Mouse (Mus musculus): ENCODE measurements around the gene Olfr522. TPM values are rescaled to one million over a fixed set of nuclear protein-coding genes. Genes with fewer than 3 reads are reported as not detected.

Gene Olfr522
- polyA plus RNA-seq, 2 experiments from 2014 or later, result not detected

DNA sequence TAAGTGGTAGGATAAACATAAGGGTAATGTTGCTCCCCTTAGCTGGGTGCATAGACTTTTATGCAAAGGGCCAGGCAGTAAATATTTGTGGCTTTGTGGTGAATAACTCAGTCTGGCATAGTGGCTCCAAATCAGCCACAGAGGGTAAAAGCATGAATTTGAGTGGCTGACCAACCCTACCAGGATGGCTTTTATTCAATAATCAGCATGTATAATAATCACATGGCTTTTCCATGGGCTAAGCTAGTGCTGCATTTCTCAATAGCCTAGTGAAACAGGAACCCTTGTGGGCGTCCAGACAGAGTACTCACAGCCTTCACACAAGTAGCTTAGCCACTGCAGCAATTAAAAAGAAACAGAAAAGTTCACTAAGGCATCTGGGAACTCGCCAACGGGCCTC is 52.6 kb downstream of the Olfr522 start:
- ATAC-seq, result no peak

Other genes starting within 250 kb of the Olfr522 start
- 1 to 10 TPM in 1 of 2 experiments, under 1 TPM in 1; 0.90 to 2.2 TPM for gene Utf1, start 221.0 kb downstream of the Olfr522 start, polyA plus RNA-seq (2017; shearing (Covaris generic))
- 1 to 10 TPM in 1 of 2 experiments, not detected in 1; 1.2 TPM for gene 6430531B16Rik, start 186.0 kb downstream of the Olfr522 start, polyA plus RNA-seq (2017; shearing (Covaris generic))
- gene Adam8, start 172.2 kb downstream of the Olfr522 start, polyA plus RNA-seq (2017; shearing (Covaris generic)), result 1 to 10 TPM; 9.6 to 9.9 TPM
- 10 to 100 TPM; 26.7 to 26.8 TPM for gene Zfp511, start 128.4 kb downstream of the Olfr522 start, polyA plus RNA-seq (2017; shearing (Covaris generic))
- gene Tubgcp2, start 128.1 kb downstream of the Olfr522 start, polyA plus RNA-seq (2017; shearing (Covaris generic)), result 10 to 100 TPM; 22.2 to 23.0 TPM
- gene Msx3, start 115.7 kb downstream of the Olfr522 start, polyA plus RNA-seq (2017; shearing (Covaris generic)), result not detected
- not detected for gene Caly, start 82.2 kb downstream of the Olfr522 start, polyA plus RNA-seq (2017; shearing (Covaris generic))
- gene Prap1, start 71.4 kb downstream of the Olfr522 start, polyA plus RNA-seq (2017; shearing (Covaris generic)), result not detected
- 10 to 100 TPM in 1 of 2 experiments, 1 to 10 TPM in 1; 9.9 to 11.0 TPM for gene Fuom, start 62.3 kb downstream of the Olfr522 start, polyA plus RNA-seq (2017; shearing (Covaris generic))
- gene Paox, start 49.0 kb downstream of the Olfr522 start, polyA plus RNA-seq (2017; shearing (Covaris generic)), result 1 to 10 TPM; 3.8 to 4.7 TPM
- gene Echs1, start 48.3 kb downstream of the Olfr522 start, polyA plus RNA-seq (2017; shearing (Covaris generic)), result 10 to 100 TPM; 73.1 to 79.4 TPM
- gene Mtg1, start 27.2 kb downstream of the Olfr522 start, polyA plus RNA-seq (2017; shearing (Covaris generic)), result 10 to 100 TPM; 27.7 to 34.1 TPM
- not detected for gene Sprn, start 9.9 kb downstream of the Olfr522 start, polyA plus RNA-seq (2017; shearing (Covaris generic))
- gene Olfr523, start 8.5 kb upstream of the Olfr522 start, polyA plus RNA-seq (2017; shearing (Covaris generic)), result not detected
- gene Olfr524, start 41.2 kb upstream of the Olfr522 start, polyA plus RNA-seq (2017; shearing (Covaris generic)), result under 1 TPM in 1 of 2 experiments, not detected in 1; 0.17 TPM
- gene Cd163l1, start 53.5 kb upstream of the Olfr522 start, polyA plus RNA-seq (2017; shearing (Covaris generic)), result under 1 TPM in 1 of 2 experiments, not detected in 1; 0.15 TPM
- 1 to 10 TPM in 1 of 2 experiments, under 1 TPM in 1; 0.82 to 2.5 TPM for gene 5830411N06Rik, start 82.5 kb upstream of the Olfr522 start, polyA plus RNA-seq (2017; shearing (Covaris generic))
- gene Olfr525, start 156.1 kb upstream of the Olfr522 start, polyA plus RNA-seq (2017; shearing (Covaris generic)), result under 1 TPM; 0.09 to 0.28 TPM
- under 1 TPM in 1 of 2 experiments, not detected in 1; 0.45 TPM for gene Olfr527, start 169.3 kb upstream of the Olfr522 start, polyA plus RNA-seq (2017; shearing (Covaris generic))
- gene Olfr60, start 196.9 kb upstream of the Olfr522 start, polyA plus RNA-seq (2017; shearing (Covaris generic)), result 1 to 10 TPM in 1 of 2 experiments, not detected in 1; 1.3 TPM
- gene Olfr530, start 211.6 kb upstream of the Olfr522 start, polyA plus RNA-seq (2017; shearing (Covaris generic)), result not detected
- gene Olfr531, start 238.2 kb upstream of the Olfr522 start, polyA plus RNA-seq (2017; shearing (Covaris generic)), result not detected

Measured in activated CD4-positive, CD25-positive, alpha-beta regulatory T cell, adult 4 months (primary cell).